Mouse (Mus musculus): ENCODE measurements at regions not wholly inside any gene's neighbourhood (a gene's known extent, or its start where the extent isn't known, plus 50 kb on each side); places are given as distances from the start of the nearest gene placed in this dataset.
"Not testable (repeated sequence)": the region's sequence is repeated elsewhere in the genome, so short reads cannot be mapped to it uniquely, and the experiment has no call there.

- not testable (repeated sequence) for H3K4me2 ChIP-seq; H3K27ac ChIP-seq; H3K4me1 ChIP-seq (replicated peaks); H3K9ac ChIP-seq; H3K9me3 ChIP-seq (replicated peaks); H3K4me3 ChIP-seq (replicated peaks); H3K36me3 ChIP-seq; ATAC-seq (ENCODE audit: low read depth)
- peak; percentile 24 for DNase-seq
- 9% methylated on average over 8 of the region's 8 CpGs for whole genome bisulfite sequencing (ENCODE audit: insufficient replicate concordance)
- H3K27me3 ChIP-seq = peaks cover 30% of the 10 kb centered on the region; the same call in 1 of the 2 replicates
Observed at GRCm38 (mm10) chr15:84616880-84617279, 52.5 kb upstream of the Prr5 start.

- no peak overlapping the region for H3K4me3 ChIP-seq (replicated peaks)
- H3K9ac ChIP-seq = no peak overlapping the region
- H3K27me3 ChIP-seq = peaks cover 30% of the 10 kb centered on the region; the same call in 1 of the 2 replicates
- no peak overlapping the region for H3K4me2 ChIP-seq
- ATAC-seq (ENCODE audit: low read depth) (no peak; the same call in 1 of the 2 replicates), DNase-seq (peak; percentile 46)
- peaks cover 11% of the 10 kb centered on the region for H3K4me1 ChIP-seq (replicated peaks)
- H3K36me3 ChIP-seq = no peaks in the 10 kb centered on the region
- 43% methylated on average over 17 of the region's 17 CpGs for WGBS (ENCODE audit: insufficient replicate concordance)
- no peak overlapping the region for H3K27ac ChIP-seq
- no peaks in the 10 kb centered on the region for H3K9me3 ChIP-seq (replicated peaks)
Observed at GRCm38 (mm10) chr15:84613536-84614527, 55.6 kb upstream of the Prr5 start.

- H3K9me3 ChIP-seq (replicated peaks) = no peaks in the 10 kb centered on the region
- H3K9ac ChIP-seq = no peak overlapping the region
- no peak overlapping the region for H3K27ac ChIP-seq
- H3K4me2 ChIP-seq = no peak overlapping the region
- no peak for DNase-seq
- H3K27me3 ChIP-seq = peaks cover 30% of the 10 kb centered on the region; the same call in 1 of the 2 replicates
- no peak overlapping the region for H3K4me3 ChIP-seq (replicated peaks)
- H3K4me1 ChIP-seq (replicated peaks) = peaks cover 11% of the 10 kb centered on the region
- ATAC-seq (ENCODE audit: low read depth) = no peak
- no peaks in the 10 kb centered on the region for H3K36me3 ChIP-seq
- 18% methylated on average over 2 of the region's 2 CpGs for WGBS (ENCODE audit: insufficient replicate concordance)
Observed at GRCm38 (mm10) chr15:84612961-84613360, 55.3 kb upstream of the Rtl6 start.

GRCm38 (mm10) chr15:84609825-84610442, 52.3 kb upstream of the Rtl6 start:
- ATAC-seq (ENCODE audit: low read depth) (no peak), DNase-seq (no peak)
- WGBS (ENCODE audit: insufficient replicate concordance) = 26% methylated on average over 15 of the region's 15 CpGs
- H3K27ac ChIP-seq = no peak overlapping the region
- H3K36me3 ChIP-seq = no peaks in the 10 kb centered on the region
- H3K4me2 ChIP-seq = no peak overlapping the region
- no peaks in the 10 kb centered on the region for H3K9me3 ChIP-seq (replicated peaks)
- no peak overlapping the region for H3K9ac ChIP-seq
- H3K4me3 ChIP-seq (replicated peaks) = no peak overlapping the region
- H3K27me3 ChIP-seq = peaks cover 15% of the 10 kb centered on the region; the same call in 1 of the 2 replicates
- peaks cover 11% of the 10 kb centered on the region for H3K4me1 ChIP-seq (replicated peaks)

GRCm38 (mm10) chr15:84609063-84609462, 51.4 kb upstream of the Rtl6 start:
- no peak for DNase-seq
- Histone ChIP-seq H3K36me3 (no peaks in the 10 kb centered on the region), H3K9me3 (replicated peaks) (no peaks in the 10 kb centered on the region), H3K27me3 (peaks cover 15% of the 10 kb centered on the region; the same call in 1 of the 2 replicates), H3K9ac (no peak overlapping the region), H3K4me1 (replicated peaks) (peaks cover 11% of the 10 kb centered on the region), H3K4me2 (no peak overlapping the region), H3K27ac (no peak overlapping the region), H3K4me3 (replicated peaks) (no peak overlapping the region)
- WGBS (ENCODE audit: insufficient replicate concordance) = 22% methylated on average over 5 of the region's 5 CpGs
- peak; percentile 76 for ATAC-seq (ENCODE audit: low read depth)
